Mouse (Mus musculus): ENCODE data around the gene Pdgfa. TPM values are rescaled to one million over a fixed set of nuclear protein-coding genes. Genes with fewer than 3 reads are reported as not detected.

The Pdgfa gene
- total RNA-seq, 2 experiments from 2014 or later, result 21.9 to 22.1 TPM

GRCm38 (mm10) chr5:138995721-138996311 is 1.4 kb downstream of the Pdgfa start:
- intact Hi-C loops (cut with DNase I), result loop anchor here (5.0 kb wide), 1 partner anchor 81 kb away; no protein-coding TSS in a partner anchor
- DNase-seq, result peak; percentile 76 to 80

- intact Hi-C loops (cut with DNase I), result loop anchor here (5.0 kb wide), 3 partner anchors 43 to 82 kb away; no protein-coding TSS in a partner anchor
- peak; percentile 62 to 71 for DNase-seq
Measured at GRCm38 (mm10) chr5:138994786-138995720, 2.1 kb downstream of the Pdgfa start.

GRCm38 (mm10) chr5:138994108-138994785 is 2.9 kb downstream of the Pdgfa start:
- DNase-seq, result no peak
- intact Hi-C loops (cut with DNase I), result loop anchor here (5.0 kb wide), 2 partner anchors 42 to 62 kb away; no protein-coding TSS in a partner anchor

- intact Hi-C loops (cut with DNase I), result loop anchor here (5.0 kb wide), 2 partner anchors 41 to 61 kb away; no protein-coding TSS in a partner anchor
- no peak for DNase-seq
Measured at GRCm38 (mm10) chr5:138993371-138994107, 3.6 kb downstream of the Pdgfa start.

GRCm38 (mm10) chr5:138992611-138993370 is 4.4 kb downstream of the Pdgfa start:
- intact Hi-C loops (cut with DNase I), result loop anchor here (5.0 kb wide), 2 partner anchors 40 to 60 kb away; no protein-coding TSS in a partner anchor
- DNase-seq, result peak; percentile 50 to 52

- DNase-seq, result no peak
- intact Hi-C loops (cut with DNase I), result loop anchor here (5.0 kb wide), 2 partner anchors 39 to 59 kb away; no protein-coding TSS in a partner anchor
Measured at GRCm38 (mm10) chr5:138991734-138992133, 5.4 kb downstream of the Pdgfa start.

- peak; percentile 41 to 61 for DNase-seq
- intact Hi-C loops (cut with DNase I), result loop anchor here (5.0 kb wide), 2 partner anchors 39 to 59 kb away; no protein-coding TSS in a partner anchor
Measured at GRCm38 (mm10) chr5:138990659-138991380, 6.3 kb downstream of the Pdgfa start.

- DNase-seq, result no peak
- intact Hi-C loops (cut with DNase I), result no loop called here
Measured at GRCm38 (mm10) chr5:138989567-138989966, 7.6 kb downstream of the Pdgfa start.

GRCm38 (mm10) chr5:138988764-138989163 is 8.4 kb downstream of the Pdgfa start:
- DNase-seq, result peak; percentile 60 to 61
- intact Hi-C loops (cut with DNase I), result no loop called here

- intact Hi-C loops (cut with DNase I), result no loop called here
- DNase-seq, result no peak
Measured at GRCm38 (mm10) chr5:138987994-138988393, 9.2 kb downstream of the Pdgfa start.

GRCm38 (mm10) chr5:138981921-138982320 is 15.2 kb downstream of the Pdgfa start:
- DNase-seq, result no peak

GRCm38 (mm10) chr5:138980608-138981007 is 16.6 kb downstream of the Pdgfa start:
- intact Hi-C loops (cut with DNase I), result no loop called here

More at GRCm38 (mm10) chr5:138981921-138982320, 15.2 kb downstream of the Pdgfa start:
- intact Hi-C loops (cut with DNase I), result no loop called here

GRCm38 (mm10) chr5:138979840-138980239 is 17.3 kb downstream of the Pdgfa start:
- intact Hi-C loops (cut with DNase I), result no loop called here
- DNase-seq, result no peak

More at GRCm38 (mm10) chr5:138980608-138981007, 16.6 kb downstream of the Pdgfa start:
- no peak for DNase-seq

- DNase-seq, result no peak
- intact Hi-C loops (cut with DNase I), result no loop called here
Measured at GRCm38 (mm10) chr5:138977759-138978158, 19.4 kb downstream of the Pdgfa start.

- intact Hi-C loops (cut with DNase I), result no loop called here
- no peak for DNase-seq
Measured at GRCm38 (mm10) chr5:138974911-138975485, 22.2 kb downstream of the Pdgfa start.

- intact Hi-C loops (cut with DNase I), result no loop called here
Measured at GRCm38 (mm10) chr5:138973480-138973879, 23.7 kb downstream of the Pdgfa start.

GRCm38 (mm10) chr5:138971405-138971804 is 25.8 kb downstream of the Pdgfa start:
- DNase-seq, result no peak
- intact Hi-C loops (cut with DNase I), result no loop called here

More at GRCm38 (mm10) chr5:138973480-138973879, 23.7 kb downstream of the Pdgfa start:
- DNase-seq, result no peak

GRCm38 (mm10) chr5:138970056-138970490 is 27.1 kb downstream of the Pdgfa start:
- intact Hi-C loops (cut with DNase I), result no loop called here
- peak in 1 of 2 experiments; percentile 40 for DNase-seq
